Mouse (Mus musculus): Measurements from ENCODE around the gene Ccdc6.

DNA sequence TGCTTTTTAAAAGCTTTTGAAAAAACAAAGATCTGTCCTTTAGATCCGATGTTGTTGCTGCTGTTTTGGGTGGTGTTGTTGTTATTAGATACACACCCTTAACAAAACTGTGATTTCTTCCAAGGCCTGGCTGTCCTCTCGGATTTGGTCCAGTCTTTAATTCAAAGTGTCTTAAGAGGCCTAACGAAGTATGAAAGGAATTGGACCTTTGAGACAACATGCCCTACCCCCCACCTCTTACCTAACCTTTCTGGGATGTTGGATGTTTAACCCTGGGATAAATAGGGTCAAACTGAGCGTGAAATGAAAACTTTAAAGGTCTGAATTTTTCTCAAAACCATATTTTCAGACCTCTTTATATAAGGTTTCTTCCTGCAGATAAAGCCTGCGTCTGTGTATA lies 124.0 kb downstream of the Ccdc6 start:
- TF ChIP-seq POLR2A (IDR thresholded peaks at IDR 0.05; ENCODE audit: low read depth, low read length) (no peak), CTCF (IDR thresholded peaks at IDR 0.05; ENCODE audit: borderline replicate concordance, insufficient read depth, low read length) (no peak)
